Mouse (Mus musculus): Measurements from ENCODE around the gene Gorasp1.

DNA sequence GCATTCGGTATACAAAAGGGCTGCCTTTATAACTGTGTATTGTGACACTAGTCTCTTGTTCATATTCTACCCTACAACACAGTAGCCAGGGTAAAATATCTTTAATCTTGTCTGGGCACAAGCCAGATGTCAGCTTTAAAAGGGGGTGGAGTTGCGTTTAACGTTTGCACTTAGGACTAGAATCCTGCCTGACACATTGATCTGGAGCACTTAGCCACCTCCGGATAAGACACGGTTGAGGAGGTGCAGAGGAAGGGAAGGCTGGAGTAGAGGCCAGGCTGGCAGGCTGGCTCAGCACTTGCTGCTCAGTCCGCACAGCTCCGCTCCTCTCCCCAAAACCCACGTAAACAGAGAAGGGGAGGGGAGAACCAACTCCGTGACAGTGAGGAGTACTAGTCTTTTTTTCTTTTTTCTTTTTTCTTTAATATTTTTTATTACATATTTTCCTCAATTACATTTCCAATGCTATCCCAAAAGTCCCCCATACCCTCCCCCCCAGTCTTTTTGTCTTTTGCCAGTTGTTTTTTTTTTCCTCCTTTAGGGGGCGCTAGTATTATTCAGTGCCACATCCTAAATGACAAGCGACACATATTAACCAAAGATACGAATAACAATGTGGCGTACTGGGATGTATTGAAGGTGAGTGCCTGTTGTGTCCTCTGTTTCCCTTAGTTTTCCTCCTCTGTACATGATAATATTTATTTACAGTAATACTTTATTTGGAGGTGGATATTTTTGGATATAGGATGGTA is 24.1 kb downstream of the Gorasp1 start:
- TF ChIP-seq CTCF (IDR thresholded peaks at IDR 0.05; ENCODE audit: low read depth, low read length), result no peak
- no peak for TF ChIP-seq GATA2 (IDR thresholded peaks at IDR 0.05; ENCODE audit: borderline replicate concordance, low read depth, low read length)
- TF ChIP-seq GATA1 (IDR thresholded peaks at IDR 0.05; ENCODE audit: borderline replicate concordance, low read length), result no peak
